Mouse (Mus musculus): ENCODE results near the gene Stat3. TPM values are rescaled to one million over a fixed set of nuclear protein-coding genes. Genes with fewer than 3 reads are reported as not detected.
A peak's percentile ranks its signal among the peaks of the same experiment; 100 is the strongest.

Stat3 gene
- polyA plus RNA-seq, 1 experiment from 2014 or later, result 66.9 TPM

- no peaks in the 10 kb centered on the region for H3K27me3 ChIP-seq (replicated peaks)
- H3K9ac ChIP-seq, result peak overlapping the region; percentile 18; the same call in 1 of the 2 replicates
- WGBS, result 33% methylated on average over 5 of the region's 5 CpGs
- 0 out of 2 replicates have a peak overlapping the region, but pooled peaks have one; percentile 13 for H3K4me3 ChIP-seq
- no peaks in the 10 kb centered on the region for H3K36me3 ChIP-seq
- H3K27ac ChIP-seq, result 0 out of 2 replicates have a peak overlapping the region, but pooled peaks have one; percentile 3
- peaks cover 11% of the 10 kb centered on the region; the same call in 1 of the 2 replicates for H3K4me1 ChIP-seq
- ATAC-seq (ENCODE audit: low FRiP score, low read depth), result no peak
- H3K4me2 ChIP-seq (replicated peaks), result peak overlapping the region; percentile 71
- no peaks in the 10 kb centered on the region for H3K9me3 ChIP-seq
Observed at GRCm38 (mm10) chr11:100938112-100938511, 1.2 kb downstream of the Stat3 start.

GRCm38 (mm10) chr11:100937295-100937694, 2.0 kb downstream of the Stat3 start:
- peaks cover 11% of the 10 kb centered on the region; the same call in 1 of the 2 replicates for H3K4me1 ChIP-seq
- H3K27ac ChIP-seq, result no peak overlapping the region
- no peaks in the 10 kb centered on the region for H3K27me3 ChIP-seq (replicated peaks)
- H3K9me3 ChIP-seq, result no peaks in the 10 kb centered on the region
- H3K9ac ChIP-seq, result no peak overlapping the region
- H3K4me3 ChIP-seq, result no peak overlapping the region
- WGBS, result 74% methylated on average over 4 of the region's 4 CpGs
- peak overlapping the region; percentile 71 for H3K4me2 ChIP-seq (replicated peaks)
- no peak for ATAC-seq (ENCODE audit: low FRiP score, low read depth)
- H3K36me3 ChIP-seq, result no peaks in the 10 kb centered on the region

GRCm38 (mm10) chr11:100935373-100936355, 3.7 kb downstream of the Stat3 start:
- H3K4me1 ChIP-seq, result peaks cover 14% of the 10 kb centered on the region; the same call in 1 of the 2 replicates
- 91% methylated on average over 8 of the region's 8 CpGs for WGBS
- H3K4me3 ChIP-seq, result no peak overlapping the region
- H3K27ac ChIP-seq, result no peak overlapping the region
- H3K36me3 ChIP-seq, result no peaks in the 10 kb centered on the region
- H3K4me2 ChIP-seq (replicated peaks), result no peak overlapping the region
- H3K9me3 ChIP-seq, result no peaks in the 10 kb centered on the region
- no peak overlapping the region for H3K9ac ChIP-seq
- no peak for ATAC-seq (ENCODE audit: low FRiP score, low read depth)
- no peaks in the 10 kb centered on the region for H3K27me3 ChIP-seq (replicated peaks)

GRCm38 (mm10) chr11:100931254-100931921, 8.0 kb downstream of the Stat3 start:
- H3K9me3 ChIP-seq, result no peaks in the 10 kb centered on the region
- H3K4me1 ChIP-seq, result peaks cover 5% of the 10 kb centered on the region; the same call in 1 of the 2 replicates
- 54% methylated on average over 12 of the region's 12 CpGs for WGBS
- H3K9ac ChIP-seq, result no peak overlapping the region
- no peaks in the 10 kb centered on the region for H3K36me3 ChIP-seq
- no peak overlapping the region for H3K4me2 ChIP-seq (replicated peaks)
- H3K27me3 ChIP-seq (replicated peaks), result no peaks in the 10 kb centered on the region
- no peak overlapping the region for H3K4me3 ChIP-seq
- no peak for ATAC-seq (ENCODE audit: low FRiP score, low read depth)
- no peak overlapping the region for H3K27ac ChIP-seq

GRCm38 (mm10) chr11:100930611-100931010, 8.7 kb downstream of the Stat3 start:
- Histone ChIP-seq H3K4me3 (no peak overlapping the region), H3K9ac (no peak overlapping the region), H3K27ac (no peak overlapping the region), H3K36me3 (no peaks in the 10 kb centered on the region), H3K9me3 (no peaks in the 10 kb centered on the region), H3K4me2 (replicated peaks) (no peak overlapping the region), H3K27me3 (replicated peaks) (no peaks in the 10 kb centered on the region), H3K4me1 (peaks cover 5% of the 10 kb centered on the region; the same call in 1 of the 2 replicates)
- 76% methylated on average over 7 of the region's 7 CpGs for WGBS
- no peak for ATAC-seq (ENCODE audit: low FRiP score, low read depth)

GRCm38 (mm10) chr11:100927386-100927785, 12.0 kb downstream of the Stat3 start:
- peaks cover 5% of the 10 kb centered on the region; the same call in 1 of the 2 replicates for H3K4me1 ChIP-seq
- WGBS, result 95% methylated on average over 3 of the region's 3 CpGs
- no peak for ATAC-seq (ENCODE audit: low FRiP score, low read depth)

GRCm38 (mm10) chr11:100924386-100924919, 14.9 kb downstream of the Stat3 start:
- Histone ChIP-seq H3K9ac (no peak overlapping the region), H3K4me1 (no peaks in the 10 kb centered on the region), H3K27me3 (replicated peaks) (no peaks in the 10 kb centered on the region), H3K4me2 (replicated peaks) (no peak overlapping the region), H3K4me3 (no peak overlapping the region), H3K9me3 (no peaks in the 10 kb centered on the region), H3K36me3 (no peaks in the 10 kb centered on the region), H3K27ac (no peak overlapping the region)
- no peak for ATAC-seq (ENCODE audit: low FRiP score, low read depth)
- WGBS, result 89% methylated on average over 1 of the region's 1 CpGs

More at GRCm38 (mm10) chr11:100927386-100927785, 12.0 kb downstream of the Stat3 start:
- Histone ChIP-seq H3K9ac (no peak overlapping the region), H3K27ac (no peak overlapping the region), H3K9me3 (no peaks in the 10 kb centered on the region), H3K27me3 (replicated peaks) (no peaks in the 10 kb centered on the region), H3K4me2 (replicated peaks) (no peak overlapping the region), H3K4me3 (no peak overlapping the region), H3K36me3 (no peaks in the 10 kb centered on the region)

- ATAC-seq (ENCODE audit: low FRiP score, low read depth), result no peak
- H3K9me3 ChIP-seq, result no peaks in the 10 kb centered on the region
- H3K36me3 ChIP-seq, result 0 out of 2 replicates have a peak, but pooled peaks cover 4% of the 10 kb centered on the region
- H3K9ac ChIP-seq, result no peak overlapping the region
- H3K27me3 ChIP-seq (replicated peaks), result no peaks in the 10 kb centered on the region
- no peaks in the 10 kb centered on the region for H3K4me1 ChIP-seq
- no peak overlapping the region for H3K4me2 ChIP-seq (replicated peaks)
- WGBS, result 89% methylated on average over 4 of the region's 4 CpGs
- H3K27ac ChIP-seq, result no peak overlapping the region
- no peak overlapping the region for H3K4me3 ChIP-seq
Observed at GRCm38 (mm10) chr11:100920887-100921624, 18.3 kb downstream of the Stat3 start.

GRCm38 (mm10) chr11:100918007-100918406, 21.3 kb downstream of the Stat3 start:
- no peak for ATAC-seq (ENCODE audit: low FRiP score, low read depth)
- H3K9ac ChIP-seq, result no peak overlapping the region
- no peak overlapping the region for H3K4me2 ChIP-seq (replicated peaks)
- H3K4me3 ChIP-seq, result no peak overlapping the region
- H3K27me3 ChIP-seq (replicated peaks), result no peaks in the 10 kb centered on the region
- H3K36me3 ChIP-seq, result 0 out of 2 replicates have a peak, but pooled peaks cover 4% of the 10 kb centered on the region
- H3K4me1 ChIP-seq, result no peaks in the 10 kb centered on the region
- no peaks in the 10 kb centered on the region for H3K9me3 ChIP-seq
- 88% methylated on average over 5 of the region's 5 CpGs for WGBS
- H3K27ac ChIP-seq, result no peak overlapping the region

GRCm38 (mm10) chr11:100916432-100916971, 22.8 kb downstream of the Stat3 start:
- 0 out of 2 replicates have a peak, but pooled peaks cover 4% of the 10 kb centered on the region for H3K36me3 ChIP-seq
- no peak for ATAC-seq (ENCODE audit: low FRiP score, low read depth)
- no peak overlapping the region for H3K27ac ChIP-seq
- H3K4me1 ChIP-seq, result no peaks in the 10 kb centered on the region
- H3K9me3 ChIP-seq, result no peaks in the 10 kb centered on the region
- no peak overlapping the region for H3K9ac ChIP-seq
- no peak overlapping the region for H3K4me2 ChIP-seq (replicated peaks)
- no peaks in the 10 kb centered on the region for H3K27me3 ChIP-seq (replicated peaks)
- no peak overlapping the region for H3K4me3 ChIP-seq
- 92% methylated on average over 4 of the region's 4 CpGs for WGBS

GRCm38 (mm10) chr11:100915063-100915462, 24.3 kb downstream of the Stat3 start:
- no peak for ATAC-seq (ENCODE audit: low FRiP score, low read depth)
- WGBS, result 98% methylated on average over 3 of the region's 3 CpGs

More at GRCm38 (mm10) chr11:100915063-100915462, 24.3 kb downstream of the Stat3 start:
- Histone ChIP-seq H3K4me3 (no peak overlapping the region), H3K9ac (no peak overlapping the region), H3K4me1 (no peaks in the 10 kb centered on the region), H3K27me3 (replicated peaks) (no peaks in the 10 kb centered on the region), H3K36me3 (0 out of 2 replicates have a peak, but pooled peaks cover 4% of the 10 kb centered on the region), H3K4me2 (replicated peaks) (no peak overlapping the region), H3K9me3 (no peaks in the 10 kb centered on the region), H3K27ac (no peak overlapping the region)
